Mouse (Mus musculus) hindbrain, embryonic 12.5 days (tissue): ENCODE data around the gene Htra1. TPM values are rescaled to one million over a fixed set of nuclear protein-coding genes. Genes with fewer than 3 reads are reported as not detected.

ENCODE experiments used
- ATAC-seq: fragments of 200-750 bp; cut with Nextera tagmentation; 2 replicates; pipeline ENCODE4 v1.8.0; 2017; ENCODE audit warnings: moderate TSS enrichment; ENCODE audit not compliant: low FRiP score
- H3K27ac ChIP-seq: fragments of 300-500 bp; sonication (generic); 2 replicates; pipeline ENCODE4 v1.5.1; 2016; ENCODE audit warnings: mild to moderate bottlenecking
- H3K27me3 ChIP-seq: fragments of 300-500 bp; sonication (generic); 2 replicates; pipeline ENCODE4 v1.6.1; 2016; ENCODE audit warnings: mild to moderate bottlenecking
- H3K36me3 ChIP-seq: fragments of 300-500 bp; sonication (generic); 2 replicates; pipeline ENCODE4 v1.6.1; 2016; ENCODE audit warnings: mild to moderate bottlenecking
- H3K4me1 ChIP-seq: fragments of 300-500 bp; sonication (generic); 2 replicates; pipeline ENCODE4 v1.6.1; 2016
- H3K4me2 ChIP-seq: fragments of 300-500 bp; sonication (generic); replicated peaks from 2 replicates; pipeline ENCODE4 v1.6.1; 2016; ENCODE audit warnings: mild to moderate bottlenecking
- H3K4me3 ChIP-seq: fragments of 300-500 bp; sonication (generic); 2 replicates; pipeline ENCODE4 v1.5.1; 2016; ENCODE audit warnings: mild to moderate bottlenecking
- H3K9ac ChIP-seq: fragments of 300-500 bp; sonication (generic); 2 replicates; pipeline ENCODE4 v1.6.1; 2016; ENCODE audit warnings: mild to moderate bottlenecking, moderate library complexity
- H3K9me3 ChIP-seq: fragments of 300-500 bp; sonication (generic); replicated peaks from 2 replicates; pipeline ENCODE4 v1.6.1; 2016; ENCODE audit warnings: mild to moderate bottlenecking
- WGBS: fragments of 180-500 bp; shearing (Covaris S2); methylation state at CpG from one replicate; pipeline ENCODE4 v1.1.7; 2016; 5-methylcytosine and 5-hydroxymethylcytosine counted together
- polyA plus RNA-seq: library from polyadenylated mRNA; unstranded; fragments of >200 nt; fragmentation: Nextera tagmentation; extraction: Ambion mirVana; gene quantifications from 2 replicates; pipeline ENCODE4 v1.2.1, GENCODE M21; 2016

Gene Htra1
- 19.0 and 23.8 TPM in 2 replicates for polyA plus RNA-seq

GRCm38 (mm10) chr7:130935793-130936471 lies at the start of gene Htra1:
Gene Htra1 (plus strand): TSS chr7:130936111.
- Histone ChIP-seq H3K9ac (peak within 1 kb of the TSS; percentile 40), H3K4me2 (peak within 1 kb of the TSS; percentile 68), H3K4me1 (peaks cover 10% of the 10 kb centered on the region; the same call in 1 of the 2 replicates), H3K27me3 (peaks cover 76% of the 10 kb centered on the region), H3K9me3 (no peaks in the 10 kb centered on the region), H3K4me3 (peak within 1 kb of the TSS; percentile 45), H3K36me3 (no peaks in the 10 kb centered on the region), H3K27ac (no peak within 1 kb of the TSS)
- under 1% methylated on average over 63 of the region's 70 CpGs for WGBS
- ATAC-seq = peak; percentile 68

DNA sequence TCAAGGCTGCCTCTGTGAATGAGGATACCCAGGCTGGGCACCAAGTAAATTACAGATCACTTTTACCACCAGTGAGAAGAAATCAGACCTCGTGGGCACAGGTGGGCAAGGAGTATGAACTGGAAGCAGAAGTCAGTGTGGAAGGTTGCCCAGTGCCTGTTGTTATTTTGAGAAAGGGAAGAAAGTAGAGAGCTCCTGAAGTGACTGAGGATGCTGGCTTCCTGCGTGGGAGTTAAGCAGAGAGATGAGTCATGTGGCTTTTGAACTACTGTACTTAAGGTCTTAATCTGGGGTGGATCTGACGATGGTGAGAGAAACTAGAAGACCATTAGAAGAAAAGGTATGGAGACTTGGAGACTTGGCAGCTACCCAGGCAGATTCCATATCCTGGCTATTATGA lies 49.7 kb upstream of the Htra1 start:
- H3K4me1 ChIP-seq = peaks cover 7% of the 10 kb centered on the region
- no peak overlapping the region for H3K4me3 ChIP-seq
- H3K27ac ChIP-seq = no peak overlapping the region
- 83% methylated on average over 3 of the region's 3 CpGs for WGBS
- H3K36me3 ChIP-seq = peaks cover 15% of the 10 kb centered on the region; the same call in 1 of the 2 replicates
- H3K9ac ChIP-seq = no peak overlapping the region
- ATAC-seq = no peak
- H3K4me2 ChIP-seq = no peak overlapping the region
- H3K9me3 ChIP-seq = no peaks in the 10 kb centered on the region
- H3K27me3 ChIP-seq = no peaks in the 10 kb centered on the region

DNA sequence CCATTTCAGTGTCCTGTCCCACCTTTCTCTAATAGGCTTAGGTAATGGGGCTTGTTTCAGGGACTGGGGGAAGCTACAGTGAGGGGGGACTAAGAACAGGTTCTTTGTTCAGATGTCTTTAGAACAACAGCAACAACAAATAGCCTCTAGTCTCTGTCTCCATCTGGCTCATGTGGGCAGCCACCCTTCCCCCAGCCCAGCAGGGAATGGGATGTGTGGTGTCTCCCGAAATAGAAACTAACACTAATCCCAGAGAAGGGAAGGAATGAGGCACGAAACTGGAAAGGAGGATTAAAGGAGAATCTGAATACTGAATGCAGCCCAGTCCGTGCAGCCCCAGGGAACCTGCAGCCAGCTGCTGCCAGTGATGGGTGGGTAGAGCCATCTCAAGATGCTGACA lies 48.0 kb upstream of the Htra1 start:
- peaks cover 18% of the 10 kb centered on the region; the same call in 1 of the 2 replicates for H3K36me3 ChIP-seq
- no peak overlapping the region for H3K4me3 ChIP-seq
- peaks cover 7% of the 10 kb centered on the region for H3K4me1 ChIP-seq
- H3K9me3 ChIP-seq = no peaks in the 10 kb centered on the region
- peak overlapping the region; percentile 5; the same call in 1 of the 2 replicates for H3K27ac ChIP-seq
- no peaks in the 10 kb centered on the region for H3K27me3 ChIP-seq
- ATAC-seq = no peak
- H3K4me2 ChIP-seq = no peak overlapping the region
- H3K9ac ChIP-seq = no peak overlapping the region
- WGBS = 27% methylated on average over 3 of the region's 3 CpGs

DNA sequence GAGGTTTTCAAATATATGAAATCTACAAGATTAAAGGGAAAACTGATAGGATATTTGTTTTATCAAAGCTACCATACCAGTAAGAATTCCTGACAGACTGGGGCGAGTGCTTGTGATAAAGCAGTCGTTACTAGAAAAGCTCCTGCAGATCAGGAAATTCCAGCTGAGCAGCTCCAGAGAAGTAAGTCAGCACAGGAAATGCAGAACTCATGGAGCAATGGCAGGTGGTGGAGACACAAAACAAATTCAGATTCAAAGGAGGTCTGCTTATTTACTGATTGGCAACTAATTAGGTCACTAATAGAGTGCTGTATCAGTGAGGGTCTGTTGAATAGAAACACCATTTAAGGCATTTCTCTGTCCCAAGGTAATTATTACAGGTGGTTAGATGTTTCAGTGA lies 45.0 kb upstream of the Htra1 start:
- H3K9me3 ChIP-seq = no peaks in the 10 kb centered on the region
- H3K9ac ChIP-seq = no peak overlapping the region
- H3K4me2 ChIP-seq = no peak overlapping the region
- peaks cover 13% of the 10 kb centered on the region; the same call in 1 of the 2 replicates for H3K36me3 ChIP-seq
- no peak for ATAC-seq
- 50% methylated on average over 2 of the region's 2 CpGs for WGBS
- H3K27me3 ChIP-seq = no peaks in the 10 kb centered on the region
- no peak overlapping the region for H3K4me3 ChIP-seq
- no peak overlapping the region for H3K27ac ChIP-seq
- peaks cover 7% of the 10 kb centered on the region for H3K4me1 ChIP-seq

DNA sequence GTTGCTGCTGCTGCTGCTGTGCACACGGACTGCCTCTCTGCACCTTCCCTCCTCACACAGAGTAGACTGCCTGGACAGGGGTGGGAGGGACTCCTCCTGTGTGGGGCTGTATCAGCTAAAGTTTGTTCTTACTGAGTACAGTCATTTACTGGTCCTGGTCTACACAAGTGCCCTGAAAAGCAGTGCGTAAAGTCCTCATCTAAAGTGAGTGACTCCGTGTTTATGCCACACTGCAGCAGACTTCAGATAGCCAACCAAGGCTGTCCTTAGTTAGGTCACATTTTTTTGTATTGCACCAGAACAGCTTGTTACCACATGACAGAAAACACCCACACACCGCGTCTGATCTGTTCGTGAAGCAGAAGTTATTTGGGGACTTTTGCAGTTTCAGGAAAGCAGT lies 42.9 kb upstream of the Htra1 start:
- Histone ChIP-seq H3K27ac (no peak overlapping the region), H3K36me3 (peaks cover 16% of the 10 kb centered on the region; the same call in 1 of the 2 replicates), H3K4me2 (no peak overlapping the region), H3K4me1 (peaks cover 3% of the 10 kb centered on the region), H3K27me3 (no peaks in the 10 kb centered on the region), H3K9me3 (no peaks in the 10 kb centered on the region), H3K9ac (no peak overlapping the region), H3K4me3 (no peak overlapping the region)
- no peak for ATAC-seq
- 88% methylated on average over 6 of the region's 6 CpGs for WGBS

- no peak for ATAC-seq
- no peaks in the 10 kb centered on the region for H3K4me1 ChIP-seq
Observed at GRCm38 (mm10) chr7:130894931-130895617, 40.8 kb upstream of the Htra1 start.

GRCm38 (mm10) chr7:130895618-130895945 lies 40.3 kb upstream of the Htra1 start:
- Histone ChIP-seq H3K36me3 (peaks cover 22% of the 10 kb centered on the region; the same call in 1 of the 2 replicates), H3K4me1 (no peaks in the 10 kb centered on the region), H3K4me2 (no peak overlapping the region), H3K9me3 (no peaks in the 10 kb centered on the region), H3K27me3 (no peaks in the 10 kb centered on the region), H3K9ac (no peak overlapping the region), H3K27ac (no peak overlapping the region), H3K4me3 (no peak overlapping the region)
- no peak for ATAC-seq
- WGBS = 76% methylated on average over 2 of the region's 2 CpGs

More at GRCm38 (mm10) chr7:130894931-130895617, 40.8 kb upstream of the Htra1 start:
- Histone ChIP-seq H3K9ac (no peak overlapping the region), H3K27me3 (no peaks in the 10 kb centered on the region), H3K4me3 (no peak overlapping the region), H3K4me2 (no peak overlapping the region), H3K9me3 (no peaks in the 10 kb centered on the region), H3K36me3 (peaks cover 20% of the 10 kb centered on the region; the same call in 1 of the 2 replicates), H3K27ac (no peak overlapping the region)
- WGBS = 79% methylated on average over 9 of the region's 9 CpGs

DNA sequence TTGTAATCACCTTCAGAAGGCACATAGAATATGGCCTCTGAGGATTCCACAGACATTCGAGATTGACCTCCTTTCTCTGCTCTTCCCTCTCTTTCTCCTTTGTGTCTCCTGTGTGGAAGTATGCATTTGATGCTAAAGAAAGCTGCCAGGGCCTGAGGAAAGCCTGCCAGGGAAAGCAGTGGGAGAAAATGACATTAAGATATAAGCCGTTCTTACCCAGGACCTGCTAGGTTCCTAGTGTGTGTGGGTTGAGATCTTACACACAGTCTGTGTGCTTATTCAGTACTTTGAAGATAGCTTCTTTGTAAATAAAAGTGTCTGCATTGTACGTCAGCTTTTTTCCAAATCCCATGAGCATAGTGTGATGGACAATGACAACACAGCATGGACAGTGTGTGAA lies 39.8 kb upstream of the Htra1 start:
- Histone ChIP-seq H3K9me3 (no peaks in the 10 kb centered on the region), H3K27ac (no peak overlapping the region), H3K9ac (no peak overlapping the region), H3K4me2 (no peak overlapping the region), H3K27me3 (no peaks in the 10 kb centered on the region), H3K4me3 (no peak overlapping the region), H3K4me1 (no peaks in the 10 kb centered on the region), H3K36me3 (peaks cover 26% of the 10 kb centered on the region; the same call in 1 of the 2 replicates)
- no peak for ATAC-seq
- 79% methylated on average over 3 of the region's 3 CpGs for WGBS

GRCm38 (mm10) chr7:130897201-130897600 lies 38.7 kb upstream of the Htra1 start:
- WGBS = 89% methylated on average over 10 of the region's 10 CpGs
- Histone ChIP-seq H3K4me1 (no peaks in the 10 kb centered on the region), H3K4me2 (no peak overlapping the region), H3K27me3 (no peaks in the 10 kb centered on the region), H3K36me3 (peaks cover 22% of the 10 kb centered on the region; the same call in 1 of the 2 replicates), H3K27ac (no peak overlapping the region), H3K9me3 (no peaks in the 10 kb centered on the region), H3K4me3 (no peak overlapping the region), H3K9ac (no peak overlapping the region)
- no peak for ATAC-seq

DNA sequence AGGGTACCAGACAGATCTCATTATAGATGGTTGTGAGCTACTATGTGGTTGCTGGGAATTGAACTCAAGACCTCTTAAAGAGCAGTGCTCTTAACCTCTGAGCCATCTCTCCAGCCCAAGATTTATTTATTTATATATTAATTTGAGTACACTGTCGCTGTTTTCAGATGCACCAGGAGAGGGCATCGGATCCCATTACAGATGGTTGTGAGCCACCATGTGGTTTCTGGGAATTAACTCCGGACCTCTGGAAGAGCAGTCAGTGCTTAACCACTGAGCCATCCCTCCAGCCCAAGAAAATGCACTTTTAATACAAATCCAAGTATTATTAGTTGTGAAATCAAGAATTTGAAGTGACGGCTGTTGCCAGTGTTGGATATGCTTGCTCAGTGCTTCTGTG lies 37.5 kb upstream of the Htra1 start:
- 80% methylated on average over 4 of the region's 4 CpGs for WGBS
- Histone ChIP-seq H3K4me3 (no peak overlapping the region), H3K9me3 (no peaks in the 10 kb centered on the region), H3K4me1 (no peaks in the 10 kb centered on the region), H3K27me3 (no peaks in the 10 kb centered on the region), H3K4me2 (no peak overlapping the region), H3K27ac (no peak overlapping the region), H3K36me3 (peaks cover 22% of the 10 kb centered on the region), H3K9ac (no peak overlapping the region)
- ATAC-seq = no peak

DNA sequence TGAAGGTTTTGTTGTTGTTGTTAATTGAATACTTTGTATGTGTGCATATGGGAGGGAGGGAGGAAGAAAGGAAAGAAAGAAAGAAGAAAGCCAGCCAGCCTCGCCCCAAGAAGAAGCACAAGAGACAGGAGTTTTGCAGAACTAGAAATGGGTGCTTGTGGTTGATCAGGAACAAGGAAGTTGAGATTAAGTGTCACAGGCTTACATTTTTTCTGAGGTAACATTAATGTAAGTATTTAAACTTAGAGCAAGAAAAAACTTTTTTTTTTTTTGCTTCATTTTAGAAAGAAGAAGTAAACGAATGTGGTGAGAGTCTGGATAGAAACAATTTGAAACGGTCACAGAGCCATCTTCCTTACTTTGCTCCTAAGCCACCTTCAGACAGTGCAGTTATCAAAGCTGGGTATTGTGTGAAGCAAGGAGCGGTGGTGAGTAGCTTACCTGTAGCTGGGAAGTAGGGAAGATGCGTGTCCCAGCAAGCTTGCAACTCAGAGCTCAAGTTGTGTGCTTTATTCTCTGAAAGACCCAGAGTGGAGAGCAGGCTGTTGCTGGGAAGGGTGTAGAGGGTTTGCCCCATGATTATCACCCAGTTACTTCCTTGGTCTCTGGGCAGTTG lies 35.6 kb upstream of the Htra1 start:
- H3K4me3 ChIP-seq = no peak overlapping the region
- H3K4me1 ChIP-seq = no peaks in the 10 kb centered on the region
- WGBS = 92% methylated on average over 5 of the region's 5 CpGs
- no peak overlapping the region for H3K4me2 ChIP-seq
- peaks cover 38% of the 10 kb centered on the region for H3K36me3 ChIP-seq
- H3K9ac ChIP-seq = no peak overlapping the region
- no peaks in the 10 kb centered on the region for H3K9me3 ChIP-seq
- no peaks in the 10 kb centered on the region for H3K27me3 ChIP-seq
- ATAC-seq = no peak
- no peak overlapping the region for H3K27ac ChIP-seq

DNA sequence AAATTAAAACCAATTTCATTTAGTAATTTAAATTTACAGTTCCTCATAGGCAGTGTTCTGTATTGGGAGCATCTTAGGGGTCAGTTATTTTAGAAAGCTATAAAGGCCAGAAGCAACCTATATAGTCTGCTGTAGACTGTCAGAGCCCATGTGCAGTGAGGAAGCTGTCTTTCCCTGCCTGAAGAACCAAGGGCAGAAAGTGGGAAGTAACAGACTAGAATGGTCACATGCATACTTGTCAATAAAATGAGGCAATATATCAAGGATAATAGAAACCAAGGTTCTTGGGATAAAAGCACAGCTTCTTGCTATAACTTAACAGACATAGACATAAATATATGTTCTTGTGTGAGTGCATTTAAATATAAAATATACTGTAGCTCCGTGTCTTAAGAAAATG lies 33.0 kb upstream of the Htra1 start:
- peaks cover 27% of the 10 kb centered on the region for H3K36me3 ChIP-seq
- WGBS = 96% methylated on average over 1 of the region's 1 CpGs

More for the DNA sequence above, 33.0 kb upstream of the Htra1 start:
- Histone ChIP-seq H3K4me1 (no peaks in the 10 kb centered on the region), H3K27ac (no peak overlapping the region), H3K27me3 (no peaks in the 10 kb centered on the region), H3K4me2 (no peak overlapping the region), H3K9ac (no peak overlapping the region), H3K4me3 (no peak overlapping the region), H3K9me3 (no peaks in the 10 kb centered on the region)
- ATAC-seq = no peak
